Mouse (Mus musculus) MEL-GATA-1-ER (cell line): ENCODE data around the gene Mxd3.

Experiments
- DNase-seq: peaks from one replicate; pipeline ENCODE4 v3.0.0-alpha.2; 2012; ENCODE audit warnings: low read depth; ENCODE audit errors: extremely low read depth

The Mxd3 gene

DNA sequence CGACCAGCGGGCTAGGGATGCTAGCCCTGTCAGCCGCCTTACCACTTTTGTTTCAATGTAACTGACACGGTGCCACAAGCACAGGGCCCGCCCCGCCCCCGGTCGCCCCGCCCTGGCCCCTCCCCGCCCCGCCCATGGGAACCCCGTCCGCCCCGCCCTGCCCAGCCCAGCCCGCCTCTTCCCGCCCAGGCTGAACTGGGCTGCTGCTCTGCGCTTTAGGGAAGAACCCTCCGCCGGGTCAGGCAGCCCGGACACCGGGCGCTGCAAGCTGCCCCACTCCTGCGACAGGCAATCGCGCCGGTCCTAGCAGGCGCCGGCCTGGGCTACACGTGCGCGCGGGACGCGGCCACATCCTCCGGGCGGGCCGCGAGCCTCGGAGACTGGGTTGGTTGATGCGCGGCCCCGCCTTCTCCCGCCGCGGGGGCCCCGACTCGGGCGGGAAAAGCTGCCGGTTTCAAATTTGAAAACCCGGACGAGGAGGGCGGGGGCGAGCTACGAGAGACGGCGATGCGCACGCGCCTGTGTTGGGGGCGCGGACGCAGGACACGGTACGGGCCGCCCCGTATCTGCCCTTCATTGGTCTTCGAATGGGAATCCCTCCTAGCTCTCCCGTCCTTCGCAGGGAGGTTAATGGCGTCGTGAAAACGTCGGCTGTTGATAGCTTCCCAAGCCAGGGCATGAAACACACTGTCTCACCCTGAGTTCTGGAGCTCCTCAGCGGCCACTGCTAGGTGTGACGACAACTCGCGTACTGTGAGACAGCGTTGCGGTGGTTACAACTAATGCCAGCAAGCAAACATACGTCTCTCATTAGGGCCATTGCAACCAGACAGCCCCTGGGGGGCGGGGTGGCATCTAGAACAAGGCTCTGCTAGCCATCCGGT is at the start of gene Mxd3:
TSS of gene Mxd3 (minus strand) at position 141 of the 884 bp plus-strand sequence.
- peak; percentile 77 for DNase-seq

DNA sequence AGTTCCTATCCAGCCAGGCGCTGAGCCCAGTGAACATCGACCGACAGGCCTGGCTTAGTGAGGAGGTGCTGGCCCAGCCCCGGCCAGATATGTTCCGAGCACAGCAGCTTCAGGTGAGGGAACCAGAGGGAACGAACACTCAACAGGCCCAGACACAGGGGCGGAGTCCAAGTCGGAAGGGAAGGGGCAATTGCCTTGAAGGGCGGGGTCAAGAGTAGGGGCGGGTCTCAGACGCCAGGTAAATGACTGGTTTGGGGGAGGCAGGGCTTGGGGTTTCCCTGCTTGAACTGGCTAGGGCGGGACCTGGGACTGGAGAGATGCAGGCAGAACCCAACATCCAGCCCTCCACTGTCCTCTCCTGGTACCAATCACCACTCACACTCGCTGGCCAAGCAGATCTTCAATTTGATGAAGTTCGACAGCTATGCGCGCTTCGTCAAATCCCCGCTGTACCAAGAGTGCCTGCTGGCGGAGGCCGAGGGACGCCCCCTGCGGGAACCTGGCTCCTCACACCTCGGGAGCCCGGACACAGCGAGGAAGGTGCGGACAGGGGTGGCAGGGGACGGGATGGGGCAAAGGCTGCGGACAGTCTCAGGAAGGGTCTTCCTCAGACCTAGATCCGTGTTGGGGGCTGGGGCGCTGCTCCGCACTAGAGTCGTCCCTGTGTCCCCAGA is 49.4 kb upstream of the Mxd3 start:
- no peak for DNase-seq

DNA sequence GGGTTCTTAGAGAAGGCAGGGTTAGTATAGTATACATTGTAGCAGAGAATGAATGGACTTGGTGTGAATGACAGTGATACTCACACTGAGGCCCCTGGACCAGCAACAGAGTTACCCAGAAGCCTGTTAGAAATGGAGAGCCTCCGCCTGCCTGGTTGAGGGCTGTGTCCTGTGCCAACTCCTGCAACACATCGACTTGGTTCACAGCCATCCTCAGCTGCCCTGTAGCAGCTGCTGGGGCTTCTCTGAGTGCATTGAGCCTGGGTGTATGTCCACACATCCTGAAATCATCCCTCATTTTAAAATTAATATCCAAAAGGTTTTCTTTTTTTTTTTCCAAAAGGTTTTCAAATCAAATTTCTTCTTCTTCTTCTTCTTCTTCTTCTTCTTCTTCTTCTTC is 46.3 kb upstream of the Mxd3 start:
- no peak for DNase-seq

DNA sequence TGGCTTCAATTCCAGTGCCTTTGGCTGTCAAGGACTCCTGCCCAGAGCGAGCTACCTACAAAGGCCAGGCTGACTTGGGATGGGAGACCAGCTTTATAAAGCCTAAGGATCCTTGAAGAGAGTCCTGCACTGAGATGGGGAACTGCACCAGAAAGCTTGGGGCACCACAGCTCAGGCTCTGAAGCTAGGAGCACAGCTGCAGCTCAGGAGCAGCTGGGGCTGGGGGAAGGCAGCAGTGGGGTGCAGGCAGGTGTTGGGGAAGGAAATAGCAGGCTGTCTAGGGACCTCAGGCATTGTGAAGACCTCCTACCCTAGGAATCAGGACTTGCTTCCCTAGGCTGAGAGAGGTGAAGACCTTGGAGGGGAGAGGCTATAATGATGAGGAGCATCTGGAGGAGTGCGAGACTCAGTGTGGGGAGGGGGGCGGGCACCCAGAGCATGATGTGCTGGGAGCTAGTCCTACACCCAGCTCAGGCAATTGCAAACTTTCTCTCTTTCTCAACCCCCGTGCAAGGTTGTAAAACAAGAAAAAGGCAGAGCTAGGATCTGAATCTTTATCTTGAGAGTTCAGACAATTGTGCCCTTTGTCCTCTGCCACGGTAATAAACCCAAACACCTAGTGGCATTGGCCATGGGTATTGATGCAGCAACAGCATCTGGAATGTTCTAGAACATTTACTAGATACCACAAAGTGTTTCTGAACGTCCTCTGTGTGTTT is 44.7 kb upstream of the Mxd3 start:
- no peak for DNase-seq

DNA sequence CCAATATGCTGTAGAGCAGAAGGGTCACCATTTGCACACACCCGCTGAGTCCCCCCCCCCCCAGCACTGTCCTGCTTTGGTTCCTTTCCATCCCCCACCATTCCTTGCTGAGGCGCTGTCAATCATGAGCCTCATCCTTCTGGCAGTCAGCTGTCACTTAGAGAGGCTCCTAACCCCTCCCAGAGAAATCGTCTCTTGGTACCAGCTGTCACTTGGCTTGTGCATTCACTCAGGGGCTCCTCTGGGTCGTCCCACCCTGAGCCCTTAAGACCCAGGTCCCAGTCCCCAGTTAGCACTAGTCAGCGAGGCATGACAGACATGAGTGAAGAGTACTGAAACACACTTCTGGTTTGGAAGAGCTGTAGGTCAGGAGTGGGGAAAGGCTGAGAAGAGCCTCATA is 42.1 kb upstream of the Mxd3 start:
- DNase-seq: no peak

DNA sequence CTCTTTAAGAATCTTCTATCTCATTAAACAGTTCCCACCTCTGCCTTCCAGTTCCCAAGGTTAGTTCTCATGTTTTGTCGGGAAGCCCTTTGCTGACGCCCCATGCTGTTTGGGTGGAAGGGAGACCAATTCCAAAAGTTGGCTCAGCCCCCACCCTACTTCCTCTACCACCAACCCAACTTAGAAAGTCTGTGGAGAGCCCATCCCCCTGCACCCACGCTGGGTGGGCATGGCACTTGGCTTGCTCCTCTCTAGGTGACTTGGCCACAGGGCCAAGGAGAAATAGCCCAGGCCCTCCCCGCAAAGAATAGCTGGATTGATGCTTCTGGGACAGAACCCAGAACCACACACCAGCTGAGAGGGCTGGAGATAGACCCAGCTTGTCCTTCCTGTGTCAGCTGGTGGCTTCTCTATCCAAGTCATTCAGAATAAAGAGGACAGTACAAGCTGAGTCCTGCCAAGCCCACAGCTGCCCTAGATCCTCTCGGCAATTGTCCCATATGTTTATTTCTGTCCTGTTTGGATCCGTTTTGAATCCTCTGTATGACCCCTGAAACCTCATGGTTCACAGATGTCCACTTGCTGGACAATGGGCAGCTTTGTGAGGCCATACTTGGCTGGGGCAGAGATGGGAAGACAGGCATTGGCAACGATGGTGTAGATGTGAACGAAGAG is 41.5 kb upstream of the Mxd3 start:
- no peak for DNase-seq

DNA sequence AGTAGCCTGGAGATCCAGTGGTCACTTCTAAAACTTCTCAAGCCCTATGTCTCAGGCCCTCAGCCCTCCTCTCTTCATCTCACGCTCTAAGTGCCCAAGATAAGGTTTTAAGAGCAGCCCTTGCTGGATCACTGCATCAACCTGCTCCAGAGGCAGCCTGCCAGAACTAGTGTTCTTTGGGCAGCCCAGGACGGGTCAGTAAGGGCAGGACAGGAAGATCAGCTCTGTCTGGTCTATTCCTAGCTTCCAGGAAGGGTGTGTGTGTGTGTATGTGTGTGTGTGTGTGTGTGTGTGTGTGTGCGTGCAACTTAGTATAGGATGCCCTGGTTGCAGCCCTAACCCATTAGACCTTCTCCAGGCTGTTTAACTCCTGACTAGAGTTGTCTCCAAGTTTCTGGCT is 40.6 kb upstream of the Mxd3 start:
- DNase-seq: no peak

DNA sequence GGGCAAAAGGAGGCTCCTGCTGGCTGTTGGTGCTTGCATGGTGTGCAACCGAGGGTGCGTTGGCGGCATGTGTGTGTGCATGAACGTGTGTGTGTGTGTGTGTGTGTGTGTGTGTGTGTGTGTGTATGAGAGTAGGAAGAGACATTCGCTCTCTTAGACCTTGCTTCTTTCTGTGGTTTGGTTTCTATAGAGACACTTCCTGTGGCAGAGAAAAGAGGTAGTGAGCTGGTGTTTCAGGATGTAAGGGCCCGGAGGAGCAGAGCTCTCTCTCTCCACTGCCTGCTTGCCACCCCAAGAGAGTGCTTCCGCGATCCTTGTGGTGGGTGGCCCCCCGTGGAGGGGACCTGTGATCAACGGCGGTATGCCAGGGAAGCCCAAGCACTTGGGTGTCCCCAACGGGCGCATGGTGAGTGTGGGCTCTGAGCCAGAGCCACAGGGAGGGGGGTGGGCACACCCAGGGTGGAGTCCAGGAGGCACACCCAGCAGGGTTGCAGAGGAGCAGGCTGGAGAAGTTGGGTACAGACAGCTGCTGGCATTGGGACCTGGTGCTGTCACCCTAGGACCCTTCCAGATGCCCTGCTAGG is 40.0 kb upstream of the Mxd3 start, which contains the start of gene Rgs14:
TSS of gene Rgs14 (plus strand) at position 202 of the 584 bp plus-strand sequence.
- DNase-seq: peak; percentile 96

DNA sequence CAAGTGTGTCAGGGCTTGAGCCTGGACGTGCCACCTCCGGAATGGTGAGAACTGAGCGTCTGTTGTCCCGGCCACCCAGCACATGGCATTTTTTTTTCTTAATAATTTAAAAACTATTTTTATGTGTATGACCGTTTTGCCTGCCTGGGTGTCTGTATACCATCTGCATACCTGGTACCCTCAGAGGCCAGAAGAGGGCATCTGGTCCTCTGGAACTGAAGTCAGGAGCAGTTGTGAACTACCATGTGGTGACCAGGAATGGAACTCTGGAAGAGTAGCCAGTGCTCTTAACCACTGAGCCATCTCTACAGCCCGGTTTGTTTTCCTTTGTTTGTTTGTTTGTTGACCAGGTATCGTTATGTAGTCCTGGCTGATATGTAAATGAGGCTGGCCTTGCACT is 38.8 kb upstream of the Mxd3 start:
- DNase-seq: no peak

DNA sequence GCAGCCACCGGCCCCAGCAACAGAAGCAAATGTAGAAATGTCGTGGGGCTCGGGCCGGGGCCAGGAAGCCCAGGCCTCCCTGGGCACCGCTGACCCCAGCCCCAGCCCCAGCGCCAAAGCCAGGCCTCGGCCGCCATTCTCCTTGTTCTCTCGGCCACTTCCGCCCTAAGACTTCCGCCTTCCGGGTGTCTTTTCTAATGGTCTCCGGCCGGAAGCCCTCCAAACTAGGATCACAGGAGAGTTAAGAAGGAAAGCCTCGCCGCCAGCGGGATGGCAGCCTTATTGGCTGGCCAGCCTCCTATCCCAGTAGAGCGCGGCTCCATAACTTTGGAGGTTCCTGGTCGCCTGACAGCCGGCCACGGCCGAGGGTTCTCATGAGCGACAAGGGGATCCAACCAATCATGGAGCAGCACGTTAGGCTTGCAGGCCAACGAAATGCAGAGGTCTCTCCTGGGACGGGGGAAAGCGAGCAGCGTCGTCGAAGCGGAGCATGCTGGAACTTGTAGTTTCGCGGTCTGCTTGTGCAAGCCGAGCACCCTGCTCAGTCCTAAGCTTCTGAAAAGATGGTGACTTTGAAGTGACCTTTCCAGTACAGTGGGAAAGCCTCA is 32.9 kb upstream of the Mxd3 start, which contains the start of gene Lman2:
TSS of gene Lman2 (minus strand) at position 331 of the 608 bp plus-strand sequence.
- peak; percentile 99 for DNase-seq

DNA sequence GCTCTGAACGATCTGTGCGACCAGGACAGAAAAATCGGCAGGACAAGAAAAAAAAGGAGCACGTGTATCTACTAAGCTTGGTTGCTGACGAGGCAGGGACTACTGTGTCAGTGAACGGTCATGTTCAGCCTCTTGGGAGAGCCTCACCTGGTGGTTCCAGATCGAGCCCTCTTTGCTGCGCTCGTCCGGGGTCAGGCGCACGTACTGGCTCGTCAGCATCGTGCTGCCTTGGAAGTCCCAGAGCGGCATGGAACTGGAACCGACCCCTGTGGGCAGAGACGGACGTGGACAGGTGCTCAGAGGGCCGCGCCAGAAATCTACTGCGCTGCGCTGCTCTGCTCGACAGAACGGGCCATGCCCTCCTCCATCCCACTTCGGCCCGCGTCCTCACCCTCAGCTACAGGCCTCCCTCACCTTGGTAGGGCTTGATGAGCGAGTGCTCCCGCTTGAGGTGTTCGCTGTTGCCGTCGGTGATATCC is 32.4 kb upstream of the Mxd3 start:
- DNase-seq: peak; percentile 18

DNA sequence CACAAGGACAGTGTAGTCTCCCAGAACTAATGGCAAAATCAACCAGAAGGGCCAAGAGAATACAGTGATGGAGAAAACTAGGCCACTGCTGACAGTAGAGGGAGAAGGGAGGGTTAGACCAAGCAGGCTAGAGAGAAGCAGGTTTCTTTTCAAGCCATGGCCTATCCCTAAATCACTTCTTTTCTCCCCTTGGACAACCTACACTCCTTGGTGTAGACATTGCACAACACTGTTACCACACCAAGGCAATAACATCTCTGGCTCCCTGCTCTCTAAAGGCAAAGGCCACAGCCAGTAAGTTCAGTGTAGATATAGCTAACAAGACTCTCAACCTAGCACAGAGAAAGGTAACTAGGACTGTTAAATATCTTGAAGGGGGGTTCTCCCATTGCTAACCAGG is 31.5 kb upstream of the Mxd3 start:
- no peak for DNase-seq

DNA sequence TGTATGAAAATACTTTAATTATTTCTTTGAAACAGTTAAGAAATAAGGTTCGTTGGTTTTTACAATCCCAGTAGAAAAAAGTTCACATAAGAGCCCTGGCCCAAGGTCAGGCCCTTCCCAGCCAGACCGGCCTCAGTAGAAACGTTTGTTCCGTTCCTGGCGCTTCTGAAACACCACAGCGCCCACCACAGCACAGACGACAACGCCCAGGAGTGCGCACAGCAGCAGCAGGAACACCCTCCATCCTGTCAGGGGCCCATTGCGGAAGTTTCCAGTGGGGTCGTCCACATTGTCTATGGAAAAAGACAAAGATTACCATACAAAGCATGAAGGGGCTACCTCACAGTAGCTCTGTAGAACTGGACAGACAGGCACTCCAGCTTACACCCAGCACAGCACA is 17.1 kb upstream of the Mxd3 start:
- no peak for DNase-seq

DNA sequence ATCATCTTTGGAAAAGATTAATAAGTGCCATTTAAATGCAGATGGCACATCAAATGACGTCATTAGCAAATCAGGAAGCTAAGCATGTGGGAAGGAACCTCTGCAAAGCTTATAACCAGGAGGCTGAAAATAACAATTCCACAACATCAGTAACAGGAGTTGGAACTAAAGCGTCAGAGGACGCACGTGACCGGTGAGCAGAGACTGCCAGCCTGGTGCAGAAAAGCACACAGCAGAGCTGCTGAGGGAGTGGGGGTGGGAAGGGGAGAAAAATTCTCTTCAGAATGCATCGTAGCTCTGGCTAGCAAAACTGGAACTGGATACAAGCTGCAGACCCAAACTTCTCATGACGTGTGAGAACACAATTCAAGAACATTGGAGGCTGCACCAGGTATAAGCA is 14.7 kb upstream of the Mxd3 start:
- DNase-seq: no peak

DNA sequence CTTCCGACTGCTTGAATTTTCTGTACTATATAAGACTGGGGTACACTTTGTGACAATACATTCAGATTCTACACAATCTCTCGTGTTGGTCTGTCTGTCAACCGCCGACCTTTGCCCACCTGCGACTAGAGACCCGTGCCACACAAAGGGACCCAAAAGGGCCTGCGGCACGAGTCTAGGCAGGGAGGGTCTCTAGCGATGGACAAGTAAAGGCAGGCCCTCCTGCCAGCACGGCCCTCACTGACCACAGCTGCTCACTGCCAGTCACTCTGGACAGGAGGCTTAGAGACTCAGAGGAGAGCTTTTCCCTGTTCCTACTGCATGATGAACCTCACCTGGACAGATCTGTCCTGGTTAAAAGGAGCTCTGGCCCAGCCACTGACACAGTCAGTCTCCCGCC is 12.8 kb upstream of the Mxd3 start:
- no peak for DNase-seq

DNA sequence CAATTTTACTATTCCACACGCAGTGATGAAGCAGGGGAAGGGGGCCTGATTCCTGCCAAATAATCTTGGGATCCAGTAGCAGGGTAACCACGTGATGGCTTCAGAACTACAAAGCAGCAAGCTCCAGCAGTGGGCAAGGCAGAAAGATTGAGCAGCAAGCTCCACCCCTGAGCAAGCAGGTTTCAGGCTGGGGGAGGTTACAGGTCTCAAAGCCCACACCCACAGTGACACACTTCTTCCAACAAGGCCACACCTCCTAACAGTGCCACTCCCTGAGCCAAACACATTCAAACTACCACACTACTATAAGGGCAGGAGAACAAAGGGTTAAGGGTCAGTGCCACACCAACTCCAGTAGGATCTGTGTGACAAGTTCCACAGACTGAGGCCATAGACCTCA is 9.6 kb upstream of the Mxd3 start:
- DNase-seq: no peak

DNA sequence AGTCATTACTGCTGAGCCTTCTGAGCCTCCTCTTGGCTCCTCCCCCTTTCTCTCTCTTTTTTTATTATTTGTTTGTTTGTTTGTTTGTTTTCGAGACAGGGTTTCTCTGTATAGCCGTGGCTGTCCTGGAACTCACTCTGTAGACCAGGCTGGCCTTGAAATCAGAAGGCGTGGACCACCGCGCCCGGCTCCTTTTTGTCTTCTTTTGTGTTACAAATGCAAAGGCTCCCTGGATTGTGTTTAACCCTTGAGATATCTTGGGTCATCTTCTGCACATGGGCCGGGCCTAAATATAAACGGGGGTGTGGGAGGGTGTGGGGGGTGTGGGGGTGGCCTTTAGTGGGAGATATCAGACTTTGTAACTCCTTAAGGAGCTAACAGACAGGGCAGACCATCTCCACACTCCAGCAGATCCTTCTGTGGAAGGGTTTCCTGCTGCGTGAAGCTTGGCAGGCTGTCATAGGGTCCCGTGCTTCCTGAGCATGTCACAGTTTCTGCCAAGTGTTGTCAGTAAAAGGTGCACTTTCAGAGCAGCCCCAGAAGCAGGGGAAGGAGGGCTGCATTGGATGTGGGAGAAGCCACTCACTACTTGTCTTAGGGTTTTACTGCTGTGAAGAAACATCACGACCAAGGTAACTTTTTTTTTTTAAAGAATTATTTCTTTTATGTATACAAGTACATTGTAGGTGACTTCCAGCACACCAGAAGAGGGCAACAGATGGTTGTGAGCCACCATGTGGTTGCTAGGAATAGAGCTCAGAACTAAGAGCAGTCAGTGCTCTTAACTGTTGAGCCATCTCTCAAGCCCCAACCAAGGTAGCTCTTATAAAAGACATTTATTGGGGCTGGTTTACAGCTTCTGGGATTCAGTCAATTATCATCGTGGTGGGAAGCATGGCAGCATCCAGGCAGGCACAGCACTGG is 8.8 kb upstream of the Mxd3 start:
- no peak for DNase-seq

DNA sequence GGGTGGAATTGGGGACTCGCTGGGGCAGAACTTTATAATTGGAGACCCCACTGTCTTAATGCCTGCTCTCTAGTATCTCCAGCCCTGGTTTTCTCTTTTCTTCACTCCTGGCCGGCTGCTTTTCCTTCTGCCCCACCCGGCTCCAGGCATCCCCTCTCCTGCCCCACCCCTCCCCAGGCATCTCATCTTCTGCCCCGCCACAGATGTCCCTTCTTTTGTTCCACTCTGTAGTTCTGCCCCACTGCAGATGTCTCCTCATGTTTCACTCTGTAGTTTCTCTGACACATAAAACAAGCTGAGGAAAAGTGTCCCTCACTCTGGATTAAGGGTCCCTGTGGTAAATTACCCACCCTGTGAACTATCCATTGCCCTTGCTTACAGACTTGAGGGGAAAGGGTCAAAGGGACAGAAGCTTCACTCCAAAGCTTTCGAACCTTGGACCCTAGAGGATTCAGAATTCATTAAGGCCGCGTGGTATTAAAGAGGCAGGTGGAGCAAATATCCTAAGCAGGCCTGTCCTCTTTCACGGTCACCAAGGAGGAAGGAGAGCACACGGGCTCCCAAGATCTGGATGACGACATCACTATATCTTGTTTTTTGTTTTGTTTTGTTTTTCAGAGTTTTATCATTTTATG is 7.8 kb upstream of the Mxd3 start:
- DNase-seq: no peak

DNA sequence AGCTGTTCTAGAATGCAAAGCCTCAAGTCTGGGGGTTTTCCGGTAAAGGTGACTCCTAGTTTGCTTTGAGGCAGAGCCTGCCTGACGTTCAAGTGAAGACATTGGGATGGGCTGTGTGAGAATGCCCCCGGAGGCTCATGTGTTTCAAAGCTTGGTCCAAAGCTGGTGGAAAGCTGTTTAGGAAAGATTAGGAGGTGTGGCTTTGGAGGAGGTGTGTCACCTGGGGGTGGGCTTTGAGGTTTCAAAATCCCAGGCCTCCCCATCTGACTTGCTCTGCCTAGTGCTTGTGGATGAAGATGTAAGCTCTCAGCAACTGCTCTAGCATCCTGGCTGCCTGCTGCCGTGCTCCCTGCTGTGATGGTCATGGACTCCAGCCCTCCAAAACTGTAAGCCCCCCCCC is 6.1 kb upstream of the Mxd3 start:
- DNase-seq: no peak
